Mouse (Mus musculus) heart, embryonic 11.5 days (tissue): ENCODE data around the gene Dock10. TPM values are rescaled to one million over a fixed set of nuclear protein-coding genes. Genes with fewer than 3 reads are reported as not detected.

Experiments
- ATAC-seq: fragments of 200-750 bp; cut with Nextera tagmentation; replicated peaks from 2 replicates; pipeline ENCODE4 v1.8.0; 2017; ENCODE audit warnings: moderate library complexity; ENCODE audit not compliant: insufficient number of reproducible peaks, low FRiP score, low TSS enrichment
- H3K27ac ChIP-seq: fragments of 300-500 bp; sonication (generic); 2 replicates; pipeline ENCODE4 v1.5.1; 2014; ENCODE audit warnings: mild to moderate bottlenecking, low read depth, low read length
- H3K27me3 ChIP-seq: fragments of 300-500 bp; sonication (generic); 2 replicates; pipeline ENCODE4 v1.6.1; 2014; ENCODE audit warnings: mild to moderate bottlenecking, low read length, mixed read lengths; ENCODE audit not compliant: control insufficient read depth, insufficient read depth
- H3K36me3 ChIP-seq: fragments of 300-500 bp; sonication (generic); 2 replicates; pipeline ENCODE4 v1.6.1; 2014; ENCODE audit warnings: mild to moderate bottlenecking, low read length, moderate library complexity, mixed read lengths; ENCODE audit not compliant: control insufficient read depth, insufficient read depth
- H3K4me1 ChIP-seq: fragments of 300-500 bp; sonication (generic); 2 replicates; pipeline ENCODE4 v1.6.1; 2014; ENCODE audit warnings: low read length; ENCODE audit not compliant: control insufficient read depth, insufficient read depth
- H3K4me2 ChIP-seq: fragments of 300-500 bp; sonication (generic); 2 replicates; pipeline ENCODE4 v1.6.1; 2014; ENCODE audit warnings: mild to moderate bottlenecking, moderate library complexity
- H3K4me3 ChIP-seq: fragments of 300-500 bp; sonication (generic); 2 replicates; pipeline ENCODE4 v1.5.1; 2014; ENCODE audit warnings: low read depth, low read length
- H3K9ac ChIP-seq: fragments of 300-500 bp; sonication (generic); 2 replicates; pipeline ENCODE4 v1.6.1; 2014; ENCODE audit warnings: mild to moderate bottlenecking, low read depth, low read length, moderate library complexity
- H3K9me3 ChIP-seq: fragments of 300-500 bp; sonication (generic); replicated peaks from 2 replicates; pipeline ENCODE4 v1.6.1; 2016; ENCODE audit warnings: low read length; ENCODE audit not compliant: control insufficient read depth
- WGBS: fragments of 180-500 bp; shearing (Covaris S2); extraction: QIAGEN DNeasy Blood & Tissue Kit; methylation state at CpG from one replicate; pipeline ENCODE4 v1.1.7; 2014; ENCODE audit not compliant: insufficient replicate concordance; 5-methylcytosine and 5-hydroxymethylcytosine counted together
- polyA plus RNA-seq: library from polyadenylated mRNA; unstranded; fragments of >200 nt; fragmentation: Nextera tagmentation; extraction: Ambion mirVana; gene quantifications from 2 replicates; pipeline ENCODE4 v1.2.1, GENCODE M21; 2014

Dock10 gene
- polyA plus RNA-seq, 1 experiment from 2014 or later: 3.6 TPM

- Histone ChIP-seq H3K9ac (no peak overlapping the region), H3K4me2 (no peak overlapping the region), H3K27me3 (no peaks in the 10 kb centered on the region), H3K27ac (no peak overlapping the region), H3K9me3 (no peaks in the 10 kb centered on the region), H3K36me3 (no peaks in the 10 kb centered on the region), H3K4me1 (peaks cover 4% of the 10 kb centered on the region; the same call in 1 of the 2 replicates), H3K4me3 (no peak overlapping the region)
- WGBS: 70% methylated on average over 5 of the region's 5 CpGs
- no peak for ATAC-seq
Measured at GRCm38 (mm10) chr1:80737812-80738391, 20.4 kb downstream of the Dock10 start.

GRCm38 (mm10) chr1:80730582-80730981 lies 27.7 kb downstream of the Dock10 start:
- Histone ChIP-seq H3K27ac (no peak overlapping the region), H3K4me1 (no peaks in the 10 kb centered on the region), H3K4me3 (no peak overlapping the region), H3K9ac (no peak overlapping the region), H3K9me3 (no peaks in the 10 kb centered on the region), H3K36me3 (no peaks in the 10 kb centered on the region), H3K4me2 (no peak overlapping the region), H3K27me3 (no peaks in the 10 kb centered on the region)
- ATAC-seq: no peak
- 77% methylated on average over 5 of the region's 5 CpGs for WGBS

- no peak for ATAC-seq
Measured at GRCm38 (mm10) chr1:80730174-80730573, 28.2 kb downstream of the Dock10 start.

GRCm38 (mm10) chr1:80728183-80728582 lies 30.1 kb downstream of the Dock10 start:
- H3K27ac ChIP-seq: no peak overlapping the region
- no peak overlapping the region for H3K4me3 ChIP-seq
- H3K4me1 ChIP-seq: no peaks in the 10 kb centered on the region
- ATAC-seq: no peak
- no peaks in the 10 kb centered on the region for H3K36me3 ChIP-seq
- H3K27me3 ChIP-seq: no peaks in the 10 kb centered on the region
- H3K9me3 ChIP-seq: no peaks in the 10 kb centered on the region
- H3K9ac ChIP-seq: no peak overlapping the region
- WGBS: 47% methylated on average over 1 of the region's 1 CpGs
- H3K4me2 ChIP-seq: no peak overlapping the region

More at GRCm38 (mm10) chr1:80730174-80730573, 28.2 kb downstream of the Dock10 start:
- Histone ChIP-seq H3K4me1 (no peaks in the 10 kb centered on the region), H3K27me3 (no peaks in the 10 kb centered on the region), H3K9me3 (no peaks in the 10 kb centered on the region), H3K4me3 (no peak overlapping the region), H3K9ac (no peak overlapping the region), H3K36me3 (no peaks in the 10 kb centered on the region), H3K4me2 (no peak overlapping the region), H3K27ac (no peak overlapping the region)
- 86% methylated on average over 4 of the region's 4 CpGs for WGBS

GRCm38 (mm10) chr1:80727403-80727802 lies 30.9 kb downstream of the Dock10 start:
- H3K9me3 ChIP-seq: no peaks in the 10 kb centered on the region
- 73% methylated on average over 4 of the region's 4 CpGs for WGBS
- no peak overlapping the region for H3K4me3 ChIP-seq
- no peaks in the 10 kb centered on the region for H3K27me3 ChIP-seq
- no peak overlapping the region for H3K27ac ChIP-seq
- ATAC-seq: no peak
- no peaks in the 10 kb centered on the region for H3K4me1 ChIP-seq
- H3K9ac ChIP-seq: no peak overlapping the region
- H3K36me3 ChIP-seq: no peaks in the 10 kb centered on the region
- no peak overlapping the region for H3K4me2 ChIP-seq

- Histone ChIP-seq H3K4me1 (no peaks in the 10 kb centered on the region), H3K4me2 (no peak overlapping the region), H3K36me3 (no peaks in the 10 kb centered on the region), H3K9ac (no peak overlapping the region), H3K27ac (no peak overlapping the region), H3K9me3 (no peaks in the 10 kb centered on the region), H3K4me3 (no peak overlapping the region), H3K27me3 (no peaks in the 10 kb centered on the region)
- WGBS: 28% methylated on average over 4 of the region's 4 CpGs
- ATAC-seq: no peak
Measured at GRCm38 (mm10) chr1:80722647-80723046, 35.7 kb downstream of the Dock10 start.

GRCm38 (mm10) chr1:80722001-80722400 lies 36.3 kb downstream of the Dock10 start:
- Histone ChIP-seq H3K4me1 (no peaks in the 10 kb centered on the region), H3K36me3 (no peaks in the 10 kb centered on the region), H3K4me2 (no peak overlapping the region), H3K27ac (no peak overlapping the region), H3K9me3 (no peaks in the 10 kb centered on the region), H3K27me3 (no peaks in the 10 kb centered on the region), H3K4me3 (no peak overlapping the region), H3K9ac (no peak overlapping the region)
- 72% methylated on average over 1 of the region's 1 CpGs for WGBS
- ATAC-seq: no peak

- no peaks in the 10 kb centered on the region for H3K36me3 ChIP-seq
- H3K27ac ChIP-seq: no peak overlapping the region
- no peak overlapping the region for H3K4me3 ChIP-seq
- no peaks in the 10 kb centered on the region for H3K4me1 ChIP-seq
- no peaks in the 10 kb centered on the region for H3K27me3 ChIP-seq
- H3K9me3 ChIP-seq: no peaks in the 10 kb centered on the region
- no peak overlapping the region for H3K9ac ChIP-seq
- WGBS: 91% methylated on average over 2 of the region's 2 CpGs
- no peak overlapping the region for H3K4me2 ChIP-seq
- ATAC-seq: no peak
Measured at GRCm38 (mm10) chr1:80721181-80721580, 37.1 kb downstream of the Dock10 start.

- no peak overlapping the region for H3K9ac ChIP-seq
- no peak overlapping the region for H3K27ac ChIP-seq
- H3K4me3 ChIP-seq: no peak overlapping the region
- ATAC-seq: no peak
- no peaks in the 10 kb centered on the region for H3K9me3 ChIP-seq
- no peaks in the 10 kb centered on the region for H3K36me3 ChIP-seq
- no peaks in the 10 kb centered on the region for H3K27me3 ChIP-seq
- H3K4me2 ChIP-seq: no peak overlapping the region
- no peaks in the 10 kb centered on the region for H3K4me1 ChIP-seq
Measured at GRCm38 (mm10) chr1:80720146-80720545, 38.2 kb downstream of the Dock10 start.
